Mouse (Mus musculus): Measurements from ENCODE around the gene Thrap3. TPM values are rescaled to one million over a fixed set of nuclear protein-coding genes. Genes with fewer than 3 reads are reported as not detected.

Thrap3 gene
- polyA plus RNA-seq, 1 experiment, result 56.6 TPM

- Histone ChIP-seq H3K4me3 (no peak overlapping the region), H3K27me3 (ENCODE audit: control insufficient read depth, insufficient read depth, insufficient read length) (no peaks in the 10 kb centered on the region), H3ac (ENCODE audit: control insufficient read depth, insufficient read length) (no peak overlapping the region), H3K79me2 (ENCODE audit: control insufficient read depth, insufficient read depth) (peaks cover 4% of the 10 kb centered on the region), H3K36me3 (ENCODE audit: control insufficient read depth, insufficient read depth) (no peaks in the 10 kb centered on the region), H3K4me2 (ENCODE audit: low read depth) (peak overlapping the region; percentile 60)
- no peak for TF ChIP-seq TCF12 (IDR thresholded peaks at IDR 0.05; ENCODE audit: insufficient read depth, poor library complexity, severe bottlenecking)
- TF ChIP-seq CEBPB (IDR thresholded peaks at IDR 0.05; ENCODE audit: insufficient read depth, poor library complexity, severe bottlenecking), result no peak
- TF ChIP-seq SRF (IDR thresholded peaks at IDR 0.05; ENCODE audit: control insufficient read depth, insufficient read length, low read depth), result no peak
These were observed 51.6 kb downstream of the Thrap3 start for GRCm38 (mm10) chr4:126150949-126151320.

DNA sequence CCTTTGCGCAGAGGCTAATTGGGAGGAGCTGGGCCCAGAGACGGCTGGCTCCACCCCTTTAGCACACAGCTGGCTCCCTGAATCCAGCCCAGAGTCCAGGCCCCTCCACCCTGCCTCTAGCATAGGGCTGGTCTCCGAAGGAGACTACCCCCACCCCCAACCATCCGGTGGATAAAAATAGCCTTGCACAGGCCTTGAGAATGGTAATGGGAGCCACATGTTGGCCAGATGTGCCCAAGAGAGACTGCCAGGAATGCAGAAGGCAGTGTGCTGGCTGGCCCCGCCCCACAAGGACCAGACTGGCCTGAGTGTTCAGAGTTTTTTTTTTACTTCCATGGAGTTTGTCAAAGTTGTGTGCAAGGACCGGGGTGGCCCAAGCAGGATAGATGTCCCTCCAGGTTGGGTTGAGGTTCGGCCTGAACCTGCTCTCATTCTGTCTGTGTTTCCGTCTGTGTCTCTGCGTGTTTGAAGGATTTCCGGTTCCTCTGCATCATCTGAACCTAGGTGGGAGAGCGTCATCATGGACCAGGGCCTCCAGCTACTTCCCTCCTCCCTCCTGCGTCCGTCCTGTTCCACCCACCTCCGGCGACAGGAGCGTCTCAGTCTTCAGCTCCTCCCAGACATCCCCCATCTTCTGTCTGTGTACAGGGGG lies 52.1 kb downstream of the Thrap3 start:
- Histone ChIP-seq H3K79me2 (ENCODE audit: control insufficient read depth, insufficient read depth) (peaks cover 4% of the 10 kb centered on the region), H3K4me3 (peak overlapping the region; percentile 31), H3K27me3 (ENCODE audit: control insufficient read depth, insufficient read depth, insufficient read length) (no peaks in the 10 kb centered on the region), H3ac (ENCODE audit: control insufficient read depth, insufficient read length) (no peak overlapping the region), H3K4me2 (ENCODE audit: low read depth) (peak overlapping the region; percentile 60), H3K36me3 (ENCODE audit: control insufficient read depth, insufficient read depth) (no peaks in the 10 kb centered on the region)
- peak; percentile 54 for TF ChIP-seq TCF12 (IDR thresholded peaks at IDR 0.05; ENCODE audit: insufficient read depth, poor library complexity, severe bottlenecking)
- peak; percentile 22 for TF ChIP-seq TCF3 (IDR thresholded peaks at IDR 0.05; ENCODE audit: insufficient read length, low read depth)
- no peak for TF ChIP-seq POLR2A (IDR thresholded peaks at IDR 0.05; ENCODE audit: insufficient read length, low read depth)
- TF ChIP-seq MAX (IDR thresholded peaks at IDR 0.05; ENCODE audit: low read depth), result peak; percentile 6

- H3K4me3 ChIP-seq, result peak overlapping the region; percentile 31
- no peaks in the 10 kb centered on the region for H3K27me3 ChIP-seq (ENCODE audit: control insufficient read depth, insufficient read depth, insufficient read length)
- TF ChIP-seq POLR2AphosphoS2 (IDR thresholded peaks at IDR 0.05; ENCODE audit: insufficient read length, low read depth), result no peak
- no peak for TF ChIP-seq SRF (IDR thresholded peaks at IDR 0.05; ENCODE audit: control insufficient read depth, insufficient read length, low read depth)
- no peak for TF ChIP-seq POLR2A (IDR thresholded peaks at IDR 0.05; ENCODE audit: insufficient read length, low read depth)
- TF ChIP-seq CEBPB (IDR thresholded peaks at IDR 0.05; ENCODE audit: insufficient read depth, poor library complexity, severe bottlenecking), result no peak
- no peak for TF ChIP-seq MYOG (IDR thresholded peaks at IDR 0.05; ENCODE audit: control insufficient read depth in 1 of 3, insufficient read depth in 1 of 3, insufficient read length in 2 of 3, low read depth in 2 of 3)
- TF ChIP-seq MAX (IDR thresholded peaks at IDR 0.05; ENCODE audit: low read depth), result no peak
- TF ChIP-seq TCF3 (IDR thresholded peaks at IDR 0.05; ENCODE audit: insufficient read length, low read depth), result no peak
- no peak for TF ChIP-seq MYOD1 (IDR thresholded peaks at IDR 0.05; ENCODE audit: control insufficient read depth in 1 of 3, insufficient read length in 2 of 3, low read depth in 2 of 3)
- no peak for TF ChIP-seq TCF12 (IDR thresholded peaks at IDR 0.05; ENCODE audit: insufficient read depth, poor library complexity, severe bottlenecking)
- TF ChIP-seq REST (IDR thresholded peaks at IDR 0.05; ENCODE audit: insufficient read depth, insufficient read length), result no peak
- no peak for TF ChIP-seq E2F4 (IDR thresholded peaks at IDR 0.05; ENCODE audit: insufficient read depth)
- TF ChIP-seq USF1 (IDR thresholded peaks at IDR 0.05; ENCODE audit: low read depth), result no peak
- no peaks in the 10 kb centered on the region for H3K36me3 ChIP-seq (ENCODE audit: control insufficient read depth, insufficient read depth)
- H3K79me2 ChIP-seq (ENCODE audit: control insufficient read depth, insufficient read depth), result peaks cover 4% of the 10 kb centered on the region
- no peak overlapping the region for H3ac ChIP-seq (ENCODE audit: control insufficient read depth, insufficient read length)
- H3K4me2 ChIP-seq (ENCODE audit: low read depth), result peak overlapping the region; percentile 60
These were observed 52.8 kb downstream of the Thrap3 start for GRCm38 (mm10) chr4:126149798-126150197.

DNA sequence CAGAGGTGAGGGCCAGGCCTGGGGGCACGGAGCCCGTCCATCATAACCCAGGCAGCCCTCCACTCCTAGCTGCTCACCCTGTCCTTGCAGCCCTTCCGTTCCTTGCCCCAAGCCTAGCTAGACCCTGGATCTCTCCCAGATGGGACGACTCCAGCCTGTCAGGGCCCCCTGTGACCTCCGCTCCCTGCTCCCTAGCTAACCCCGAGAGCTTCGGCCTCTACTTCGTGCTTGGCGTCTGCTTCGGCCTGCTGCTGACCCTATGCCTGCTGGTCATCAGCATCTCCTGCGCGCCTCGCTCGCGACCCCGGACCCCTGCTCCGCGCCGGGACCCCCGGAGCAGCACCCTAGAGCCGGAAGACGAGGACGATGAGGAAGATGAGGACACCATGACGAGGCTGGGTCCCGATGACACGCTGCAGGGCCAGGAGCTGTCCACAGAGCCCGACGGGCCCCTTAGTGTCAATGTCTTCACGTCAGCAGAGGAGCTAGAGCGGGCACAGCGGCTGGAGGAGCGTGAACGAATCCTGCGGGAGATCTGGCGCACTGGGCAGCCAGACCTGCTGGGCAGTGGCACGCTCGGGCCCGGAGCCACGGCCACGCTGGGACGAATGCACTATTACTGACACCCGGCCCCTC lies 53.4 kb downstream of the Thrap3 start:
- Histone ChIP-seq H3K79me2 (ENCODE audit: control insufficient read depth, insufficient read depth) (peaks cover 4% of the 10 kb centered on the region), H3K36me3 (ENCODE audit: control insufficient read depth, insufficient read depth) (no peaks in the 10 kb centered on the region), H3ac (ENCODE audit: control insufficient read depth, insufficient read length) (peak overlapping the region; percentile 31), H3K4me3 (peak overlapping the region; percentile 31), H3K4me2 (ENCODE audit: low read depth) (peak overlapping the region; percentile 60), H3K27me3 (ENCODE audit: control insufficient read depth, insufficient read depth, insufficient read length) (no peaks in the 10 kb centered on the region)
- TF ChIP-seq POLR2A (IDR thresholded peaks at IDR 0.05; ENCODE audit: insufficient read length, low read depth) (no peak), REST (IDR thresholded peaks at IDR 0.05; ENCODE audit: insufficient read depth, insufficient read length) (peak; percentile 22), CEBPB (IDR thresholded peaks at IDR 0.05; ENCODE audit: insufficient read depth, poor library complexity, severe bottlenecking) (no peak), SRF (IDR thresholded peaks at IDR 0.05; ENCODE audit: control insufficient read depth, insufficient read length, low read depth) (no peak), TCF3 (IDR thresholded peaks at IDR 0.05; ENCODE audit: insufficient read length, low read depth) (no peak), TCF12 (IDR thresholded peaks at IDR 0.05; ENCODE audit: insufficient read depth, poor library complexity, severe bottlenecking) (no peak), MYOD1 (IDR thresholded peaks at IDR 0.05; ENCODE audit: control insufficient read depth in 1 of 3, insufficient read length in 2 of 3, low read depth in 2 of 3) (no peak), POLR2AphosphoS2 (IDR thresholded peaks at IDR 0.05; ENCODE audit: insufficient read length, low read depth) (peak; percentile 46), E2F4 (IDR thresholded peaks at IDR 0.05; ENCODE audit: insufficient read depth) (no peak), MYOG (IDR thresholded peaks at IDR 0.05; ENCODE audit: control insufficient read depth in 1 of 3, insufficient read depth in 1 of 3, insufficient read length in 2 of 3, low read depth in 2 of 3) (no peak), USF1 (IDR thresholded peaks at IDR 0.05; ENCODE audit: low read depth) (no peak), MAX (IDR thresholded peaks at IDR 0.05; ENCODE audit: low read depth) (no peak)
